Mouse (Mus musculus) inflammation-experienced regulatory T-cells, adult 6 months (primary cell): Measurements from ENCODE around the gene Rab31. TPM values are rescaled to one million over a fixed set of nuclear protein-coding genes. Genes with fewer than 3 reads are reported as not detected.

ENCODE experiments used
- ATAC-seq: one replicate; pipeline ENCODE4 v1.8.0; 2017
- polyA plus RNA-seq, 3 experiments: library from polyadenylated mRNA; unstranded; fragments of 100-300 nt; shearing (Covaris generic); gene quantifications; one replicate each; pipeline ENCODE4 v1.2.1; 2017

Gene Rab31
- polyA plus RNA-seq, 3 experiments from 2014 or later = 1.7 to 2.8 (median 2.6) TPM

DNA sequence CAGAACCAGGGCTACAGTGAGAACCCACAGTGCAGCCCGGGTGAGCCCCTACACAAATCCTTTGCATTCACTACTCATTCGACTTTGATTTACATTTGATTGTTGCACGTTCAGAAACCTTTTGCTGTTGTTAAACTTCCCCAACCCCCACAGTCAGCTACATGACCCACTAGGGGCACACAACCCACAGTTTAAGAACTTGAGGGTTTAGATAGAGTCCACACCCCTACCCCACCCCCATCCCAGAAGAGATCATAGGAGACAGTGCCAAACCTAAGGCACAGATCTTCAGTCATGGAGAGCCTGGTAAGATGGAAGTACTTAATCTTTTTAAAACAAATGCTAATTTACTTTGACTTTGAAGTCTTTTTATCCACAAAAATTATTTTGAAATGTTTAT, 156.9 kb downstream of the Rab31 start:
- no peak for ATAC-seq

DNA sequence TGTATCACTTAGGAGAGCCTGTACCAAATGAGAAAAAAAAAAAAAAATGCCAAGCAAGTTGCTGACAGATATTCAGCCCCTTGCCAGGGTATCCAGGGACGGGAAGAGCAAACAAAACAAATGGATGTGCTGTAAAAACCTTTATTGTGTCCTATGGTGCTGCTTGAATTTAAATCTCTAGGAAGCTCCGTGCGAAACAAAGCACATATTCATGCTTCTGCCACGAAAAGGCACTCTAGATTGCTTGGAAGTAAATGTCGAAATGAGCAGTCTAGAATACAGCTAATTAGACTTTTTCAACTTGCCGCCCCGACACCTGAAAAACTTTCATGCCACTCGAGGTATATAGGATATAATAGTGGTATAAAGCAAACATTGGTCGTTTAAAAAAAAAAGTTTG, 158.1 kb downstream of the Rab31 start:
- no peak for ATAC-seq

DNA sequence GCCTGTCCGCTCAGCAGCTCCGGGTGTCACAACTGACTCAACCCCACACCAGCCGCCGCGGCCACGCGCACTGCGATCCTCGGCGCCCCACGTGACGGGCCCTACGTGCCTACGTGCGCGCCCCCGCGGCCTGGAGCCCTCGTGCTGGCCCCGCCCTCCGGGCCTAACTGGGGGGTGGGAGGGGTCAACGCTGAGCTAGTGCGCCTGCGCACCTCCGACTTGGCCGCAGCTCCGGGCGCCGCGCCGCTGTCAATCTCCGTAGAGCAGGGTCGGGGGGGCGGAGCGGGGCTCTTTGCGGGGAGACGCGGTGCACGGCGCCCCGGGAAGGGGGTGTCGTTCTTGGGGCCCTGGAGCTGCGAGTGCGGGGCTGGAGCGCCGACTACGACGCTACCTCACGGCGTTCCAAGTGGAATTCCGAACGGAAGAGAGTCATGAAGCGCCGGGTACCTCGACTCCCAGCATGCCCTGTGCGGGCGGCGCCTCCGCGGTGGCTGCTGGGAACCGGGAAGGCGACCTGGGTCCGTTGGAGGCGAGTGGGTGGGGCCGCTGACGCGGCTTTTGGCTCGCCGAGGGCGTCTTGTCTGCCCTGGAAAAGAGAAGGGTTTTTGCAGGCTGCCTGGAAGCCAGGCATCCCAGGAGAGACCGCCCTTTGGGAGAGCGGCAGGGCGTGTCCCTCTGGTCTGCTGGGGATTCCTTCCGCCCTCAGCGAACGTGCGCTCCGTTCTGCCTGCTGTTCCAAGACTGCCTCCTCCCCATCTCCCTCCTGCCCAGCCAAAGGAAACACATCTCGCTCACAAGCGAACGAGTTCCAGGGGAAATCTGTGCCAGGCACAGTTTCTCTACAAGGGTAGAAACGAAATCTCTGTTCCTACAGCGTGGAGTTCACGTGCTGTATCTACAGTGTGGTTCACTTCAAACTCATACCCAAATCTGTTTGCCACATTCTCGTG, 158.8 kb downstream of the Rab31 start, which contains the start of gene Vapa:
Vapa (minus strand) TSS at position 93 of the 950 bp plus-strand sequence.
- peak; percentile 80 for ATAC-seq

DNA sequence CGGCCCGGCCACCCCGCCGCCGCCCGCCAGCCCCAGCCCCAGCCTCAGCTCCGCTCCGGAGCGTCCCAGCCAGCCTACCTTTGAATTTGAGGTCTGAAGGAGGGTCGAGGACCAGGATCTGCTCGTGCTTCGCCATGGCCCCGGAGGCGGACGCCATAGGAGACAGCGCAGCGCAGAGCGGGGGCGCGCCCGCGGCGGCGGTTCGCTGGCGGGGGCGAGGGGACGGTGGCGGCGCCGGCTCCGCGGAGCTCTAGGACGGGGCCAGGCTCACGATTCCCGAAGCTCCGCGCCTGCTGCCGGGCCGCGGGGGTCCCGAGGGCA, 159.4 kb downstream of the Rab31 start:
- ATAC-seq = peak; percentile 38

DNA sequence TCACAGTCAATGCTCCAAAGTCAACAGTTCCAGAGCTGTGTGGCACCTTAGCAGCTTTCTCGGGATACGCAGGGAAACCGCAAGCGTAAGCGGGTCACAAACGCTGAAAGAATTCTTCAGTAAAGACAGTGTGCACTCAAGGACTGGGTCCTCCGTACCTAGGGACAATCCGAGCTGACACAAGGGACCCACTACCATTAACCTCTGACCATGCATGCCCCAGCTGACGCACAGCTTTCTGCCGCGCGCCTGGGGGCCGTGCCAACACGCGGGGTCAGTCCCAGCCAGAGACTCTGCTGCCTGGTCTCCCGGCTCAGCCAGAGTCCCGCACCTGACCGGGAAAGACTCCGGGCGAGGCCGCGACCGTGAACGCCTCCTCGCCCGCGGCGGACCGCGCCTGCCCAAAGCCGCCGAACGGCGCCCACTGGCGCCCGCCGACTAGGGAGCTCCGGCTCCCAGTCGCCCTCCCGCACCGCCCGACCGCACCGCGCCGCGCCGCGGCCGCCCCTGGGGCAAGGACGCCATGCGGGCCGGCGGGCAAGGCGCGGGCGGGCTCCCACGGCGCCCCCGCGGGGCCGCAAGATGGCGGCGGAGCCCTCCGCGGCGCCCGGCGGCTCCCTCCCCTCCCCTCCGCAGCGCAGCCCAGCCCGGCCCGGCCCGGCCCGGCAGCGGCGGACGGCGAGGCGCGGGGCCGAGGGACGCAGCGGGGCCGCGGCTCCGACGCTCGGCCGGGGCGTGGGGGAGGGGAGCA, 160.0 kb downstream of the Rab31 start:
- ATAC-seq = peak; percentile 4

DNA sequence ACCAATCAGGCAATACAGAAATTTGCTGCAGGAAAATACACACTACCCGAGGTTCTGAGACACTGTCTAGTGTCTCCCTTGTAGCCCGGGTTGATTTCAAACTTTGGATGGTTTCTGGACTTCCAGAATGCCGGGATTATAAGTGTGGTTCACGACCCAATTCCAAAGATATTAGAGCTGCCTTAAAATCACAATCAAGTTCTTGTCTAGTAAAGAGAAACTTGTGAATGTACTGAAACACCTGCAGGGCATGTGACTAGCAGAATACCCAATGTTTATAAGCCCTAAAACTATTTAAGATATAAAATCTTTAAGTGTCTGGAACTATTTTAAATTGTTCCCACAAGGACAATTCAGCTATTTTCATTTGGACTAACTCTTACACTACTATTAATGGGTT, 160.8 kb downstream of the Rab31 start:
- ATAC-seq = no peak

DNA sequence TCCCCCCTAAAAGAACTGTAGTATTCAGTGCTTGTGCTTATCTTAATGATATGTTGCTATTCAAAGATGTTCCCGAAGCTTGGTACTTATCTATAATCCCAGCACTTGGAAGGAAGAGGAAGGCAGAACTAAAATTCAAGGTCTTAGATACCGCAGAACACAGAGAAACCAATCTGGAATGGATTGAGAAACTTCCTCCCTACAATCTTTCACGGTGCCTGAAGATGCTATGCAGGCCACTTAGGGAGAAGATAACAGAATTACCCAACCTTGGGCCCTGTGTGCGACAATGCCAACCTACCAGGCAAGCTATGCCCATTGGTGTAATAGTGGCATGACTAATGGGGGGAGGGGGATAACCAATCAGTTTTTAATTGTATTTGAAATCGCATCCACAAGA, 163.8 kb downstream of the Rab31 start:
- no peak for ATAC-seq

DNA sequence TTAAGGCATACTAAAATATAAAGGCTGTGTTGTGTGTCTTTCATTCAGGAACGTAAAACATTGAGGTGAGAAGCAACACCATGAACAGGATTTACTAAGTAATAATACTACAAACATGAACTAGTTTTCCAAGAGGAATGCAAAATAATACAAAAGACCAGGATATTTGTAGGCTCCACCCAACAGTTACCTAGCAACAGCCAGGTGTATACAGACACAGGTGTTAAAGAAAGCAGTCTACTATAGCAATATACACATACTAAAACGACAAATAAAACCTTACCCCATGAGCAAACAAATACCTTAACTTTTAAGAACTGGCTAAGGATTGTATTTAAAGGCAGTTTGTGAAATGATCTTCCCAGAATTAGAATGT, 164.3 kb downstream of the Rab31 start:
- ATAC-seq = no peak

DNA sequence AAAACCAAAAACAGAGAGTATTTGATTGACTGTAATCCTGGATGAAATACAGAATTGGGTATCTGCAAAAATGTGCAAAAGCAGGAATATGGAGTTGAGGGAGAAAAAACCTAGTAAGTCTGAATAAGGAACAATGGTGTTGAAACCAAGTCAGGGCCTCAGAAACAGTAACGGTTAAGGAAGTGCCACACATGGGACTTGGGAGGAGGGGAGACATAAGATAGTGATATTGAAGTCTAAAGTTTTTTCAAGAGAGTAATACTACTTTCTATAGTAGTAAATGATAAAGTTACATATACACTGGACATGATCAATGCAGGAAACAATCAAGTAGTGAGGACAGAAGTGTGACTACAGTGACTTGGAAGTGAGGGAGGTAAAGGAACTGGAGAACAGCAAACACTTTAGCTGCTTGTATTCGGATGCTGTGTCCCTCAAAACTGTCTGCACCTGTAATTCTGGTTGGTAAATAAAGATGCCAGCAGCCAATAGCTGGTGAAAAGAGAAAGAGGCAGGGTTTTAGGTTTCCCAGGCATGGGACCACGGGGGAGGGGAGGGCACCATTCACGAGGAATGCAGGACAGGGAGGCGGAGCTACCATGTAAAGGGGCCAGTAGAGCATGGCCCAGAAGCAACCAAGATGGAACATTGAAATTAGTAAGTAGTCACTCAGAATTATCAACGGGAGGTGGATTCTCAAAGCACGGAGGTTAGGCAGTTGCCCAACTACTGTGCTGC, 164.8 kb downstream of the Rab31 start:
- ATAC-seq = no peak

DNA sequence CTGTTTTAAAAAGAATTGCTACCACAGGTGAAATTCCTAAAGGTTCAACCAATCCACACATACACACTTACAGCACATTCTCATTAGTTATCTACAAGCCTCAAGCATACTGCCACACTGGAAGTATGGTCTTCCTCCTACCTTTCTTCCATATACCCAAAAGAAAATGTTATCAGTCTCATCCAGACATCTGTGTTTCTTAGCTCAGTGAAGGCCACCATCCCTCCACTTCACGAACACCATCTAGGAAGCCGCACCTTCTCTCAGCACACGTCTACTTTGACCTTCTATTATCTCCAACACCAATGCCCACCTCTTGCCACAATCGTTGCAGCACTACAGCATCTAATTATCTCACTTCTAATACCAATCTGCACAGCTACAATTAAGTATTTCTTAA, 166.5 kb downstream of the Rab31 start:
- no peak for ATAC-seq

DNA sequence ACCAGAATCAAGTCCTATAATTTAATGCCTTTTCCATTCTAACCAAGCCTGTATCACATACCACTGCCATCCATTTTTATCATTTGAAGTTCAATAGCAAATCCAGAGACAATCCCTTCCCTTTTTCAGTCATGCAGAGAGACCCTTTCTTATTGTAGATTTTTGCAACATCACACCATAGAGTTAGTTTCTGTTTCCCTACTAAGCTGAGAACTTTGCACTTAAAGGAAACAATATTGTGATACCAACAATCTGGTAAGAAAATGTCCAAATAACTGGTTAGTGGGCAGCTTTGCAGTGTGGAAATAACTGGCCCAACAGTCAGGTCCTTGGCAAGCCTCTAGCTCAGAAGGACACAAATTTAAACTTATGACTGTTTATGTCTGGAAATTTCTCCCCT, 167.7 kb downstream of the Rab31 start:
- ATAC-seq = no peak

DNA sequence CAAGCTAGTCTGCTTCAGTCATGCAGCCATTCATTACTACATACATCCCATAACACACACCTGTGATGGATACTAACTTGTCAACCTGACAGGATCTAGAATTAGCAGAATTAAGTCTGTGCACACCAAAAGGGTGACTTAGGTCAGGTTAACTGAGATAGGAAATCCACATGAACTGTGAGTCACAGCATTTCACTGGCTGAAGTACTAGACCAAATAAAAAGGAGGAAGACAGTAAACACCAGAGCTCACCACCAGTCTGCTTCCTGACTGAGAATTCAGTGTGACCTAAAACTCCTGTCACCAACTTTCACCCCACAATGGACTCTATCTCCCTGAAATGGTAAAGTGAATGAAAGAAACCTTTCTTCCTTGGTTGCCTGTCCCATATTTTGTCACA, 168.2 kb downstream of the Rab31 start:
- peak; percentile 49 for ATAC-seq

Other genes with a start within 250 kb of the Rab31 start
- not detected for gene Tmem232, start 232.0 kb downstream of the Rab31 start, polyA plus RNA-seq
- gene Vapa, start 159.2 kb downstream of the Rab31 start, polyA plus RNA-seq = 10 to 100 TPM; 29.2 to 40.2 (median 37.4) TPM
- not detected for gene Txndc2, start 130.6 kb downstream of the Rab31 start, polyA plus RNA-seq
- gene Ppp4r1, start 9.8 kb upstream of the Rab31 start, polyA plus RNA-seq = 10 to 100 TPM; 17.2 to 32.9 (median 20.8) TPM
- gene Ralbp1, start 113.0 kb upstream of the Rab31 start, polyA plus RNA-seq = 10 to 100 TPM; 48.4 to 62.8 (median 60.1) TPM
- 10 to 100 TPM; 18.6 to 22.8 (median 22.1) TPM for gene Twsg1, start 178.5 kb upstream of the Rab31 start, polyA plus RNA-seq